Mouse (Mus musculus) embryo, embryonic 10 days (tissue): Measurements from ENCODE around the gene Olfr1192-ps1.
"Not testable (repeated sequence)": the region's sequence is repeated elsewhere in the genome, so short reads cannot be mapped to it uniquely, and the experiment has no call there.

Experiments
- DNase-seq: peaks from one replicate; pipeline ENCODE4 v3.0.0-alpha.2; 2015; ENCODE audit warnings: low spot score

Gene Olfr1192-ps1

GRCm38 (mm10) chr2:88648209-88648608, at the start of gene Olfr1192-ps1:
TSS of gene Olfr1192-ps1 (plus strand) at chr2:88648509.
- DNase-seq, result no peak

DNA sequence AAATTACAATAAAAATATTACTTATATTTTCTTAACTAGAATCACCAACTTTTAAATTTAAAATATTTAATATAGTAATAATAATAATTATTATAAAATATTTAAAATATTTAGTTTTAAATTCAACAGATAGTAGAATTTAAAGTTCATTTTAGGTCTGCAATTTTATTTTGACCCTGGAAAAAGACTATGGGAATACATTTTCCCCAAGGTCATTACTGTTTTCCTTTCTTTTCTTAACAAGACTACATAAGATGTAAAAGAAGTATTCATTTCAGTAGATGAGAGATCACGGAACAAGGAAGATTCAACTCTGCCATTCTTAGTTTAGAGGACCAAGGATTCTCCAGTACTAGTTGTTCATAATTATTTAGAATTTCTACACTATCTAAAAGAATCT, 8.1 kb upstream of the Olfr1192-ps1 start, which contains the start of gene Olfr1191-ps1:
Gene Olfr1191-ps1, plus strand, starts transcription at position 301 of the 400 bp plus-strand sequence.
- not testable (repeated sequence) for DNase-seq

DNA sequence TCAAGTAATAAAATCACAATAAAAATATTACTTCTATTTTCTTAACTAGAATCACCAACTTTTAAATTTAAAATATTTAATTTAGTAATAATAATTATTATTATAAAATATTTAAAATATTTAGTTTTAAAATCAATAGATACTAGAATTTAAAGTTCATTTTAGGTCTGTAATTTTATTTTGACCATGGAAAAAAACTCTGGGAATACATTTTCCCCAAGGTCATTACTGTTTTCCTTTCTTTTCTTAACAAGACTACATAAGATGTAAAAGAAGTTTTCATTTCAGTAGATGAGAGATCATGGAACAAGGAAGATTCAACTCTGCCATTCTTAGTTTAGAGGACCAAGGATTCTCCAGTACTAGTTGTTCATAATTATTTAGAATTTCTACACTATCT, 27.0 kb downstream of the Olfr1192-ps1 start, which contains the start of gene Olfr1193:
Gene Olfr1193, plus strand, starts transcription at position 301 of the 400 bp plus-strand sequence.
- not testable (repeated sequence) for DNase-seq

GRCm38 (mm10) chr2:88689087-88689486, 40.8 kb downstream of the Olfr1192-ps1 start, which contains the start of gene Olfr1195:
TSS of gene Olfr1195 (minus strand) at chr2:88689187.
- no peak for DNase-seq

GRCm38 (mm10) chr2:88704497-88704896, 56.2 kb downstream of the Olfr1192-ps1 start, which contains the start of gene Olfr1196:
TSS of gene Olfr1196 (minus strand) at chr2:88704597.
- DNase-seq, result no peak
